Comparison of ENCODE assay signal across 8 mouse cellular contexts in genomic region chr6:7732754-7733708, GRCm38 (mm10). TPM values are rescaled to one million over a fixed set of nuclear protein-coding genes. Genes with fewer than 3 reads are reported as not detected.
DNase-seq lines count a peak whose midpoint lies in the region; ATAC-seq and TF ChIP-seq lines count a peak whose summit lies in the region.

No protein-coding gene starts in this region.

- no peak overlapping the region for H3K27ac ChIP-seq in embryonic facial prominence, embryonic 10.5 days (replicated peaks)
- H3K27ac ChIP-seq in liver, embryonic 14.5 days, result no peak overlapping the region
- no peak overlapping the region for H3K27ac ChIP-seq in neural tube, embryonic 12.5 days
- peak overlapping the region; percentile 95 for H3K27ac ChIP-seq in testis, adult 2 months (ENCODE audit: control insufficient read depth, insufficient read depth, low read depth, low read length)

- H3K36me3 ChIP-seq in embryonic facial prominence, embryonic 10.5 days (replicated peaks), result no peaks in the 10 kb centered on the region
- no peaks in the 10 kb centered on the region for H3K36me3 ChIP-seq in liver, embryonic 14.5 days (replicated peaks; ENCODE audit: control insufficient read depth, insufficient read depth, low read depth)
- no peaks in the 10 kb centered on the region for H3K36me3 ChIP-seq in neural tube, embryonic 12.5 days
- no peaks in the 10 kb centered on the region for H3K36me3 ChIP-seq in testis, adult 2 months (ENCODE audit: control insufficient read depth, insufficient read depth, low read length)

- ATAC-seq in granulocyte monocyte progenitor cell, adult 5-6 weeks (replicated peaks; ENCODE audit: poor library complexity, severe bottlenecking), result peak; percentile 94
- ATAC-seq in liver, embryonic 14.5 days (ENCODE audit: insufficient read depth), result peak; percentile 60; the same call in 1 of the 2 replicates
- peak; percentile 80; the same call in 1 of the 2 replicates for ATAC-seq in neural tube, embryonic 12.5 days (ENCODE audit: low FRiP score, low read depth)

- TF ChIP-seq POLR2A in testis, adult 2 months (IDR thresholded peaks at IDR 0.05; ENCODE audit: control insufficient read depth, low read depth, low read length), result no peak

- 39% methylated on average over 12 of the region's 12 CpGs for WGBS in embryonic facial prominence, embryonic 10.5 days
- WGBS in liver, embryonic 14.5 days (ENCODE audit: insufficient replicate concordance), result 29% methylated on average over 12 of the region's 12 CpGs
- WGBS in neural tube, embryonic 12.5 days, result 42% methylated on average over 12 of the region's 12 CpGs

- no peaks in the 10 kb centered on the region for H3K27me3 ChIP-seq in embryonic facial prominence, embryonic 10.5 days (replicated peaks; ENCODE audit: low read depth, poor library complexity, severe bottlenecking)
- no peaks in the 10 kb centered on the region for H3K27me3 ChIP-seq in liver, embryonic 14.5 days (ENCODE audit: control insufficient read depth, insufficient read depth, low read length)
- H3K27me3 ChIP-seq in neural tube, embryonic 12.5 days (replicated peaks), result no peaks in the 10 kb centered on the region
- no peaks in the 10 kb centered on the region for H3K27me3 ChIP-seq in testis, adult 2 months (ENCODE audit: control insufficient read depth, insufficient read depth, low read length)

- no peak overlapping the region; the same call in 1 of the 2 replicates for H3K4me2 ChIP-seq in liver, embryonic 14.5 days (ENCODE audit: low read depth)
- H3K4me2 ChIP-seq in neural tube, embryonic 12.5 days (replicated peaks), result no peak overlapping the region

- DNase-seq in CD4-positive, CD25-positive, alpha-beta regulatory T cell, adult 2 months (ENCODE audit: low read depth, low spot score), result peak; percentile 87
- peak; percentile 90 for DNase-seq in adrenal gland, postnatal 14 days
- DNase-seq in embryonic facial prominence, embryonic 10.5 days (ENCODE audit: low spot score), result peak; percentile 78
- peak; percentile 92 for DNase-seq in kidney, postnatal 4 days
- peak; percentile 66 to 81 (median 75) for DNase-seq in liver, embryonic 14.5 days (ENCODE audit: low read depth in 3 of 3, low spot score in 3 of 3)

- H3K4me1 ChIP-seq in embryonic facial prominence, embryonic 10.5 days, result no peaks in the 10 kb centered on the region
- H3K4me1 ChIP-seq in liver, embryonic 14.5 days (replicated peaks; ENCODE audit: control insufficient read depth in 2 of 2, insufficient read depth in 2 of 2, low read length in 1 of 2), result peaks cover 3 to 14% of the 10 kb centered on the region in 2 experiments; a peak in 3 of 4 replicates
- H3K4me1 ChIP-seq in neural tube, embryonic 12.5 days, result no peaks in the 10 kb centered on the region
- H3K4me1 ChIP-seq in testis, adult 2 months (ENCODE audit: control insufficient read depth, insufficient read depth, low read length), result no peaks in the 10 kb centered on the region; the same call in none of the 2 replicates

- TF ChIP-seq EP300 in liver, embryonic 14.5 days (IDR thresholded peaks at IDR 0.05; ENCODE audit: low read depth), result 0 out of 2 replicates have a peak, but pooled peaks have one; percentile 20

- H3K9ac ChIP-seq in liver, embryonic 14.5 days (replicated peaks), result no peak overlapping the region
- H3K9ac ChIP-seq in neural tube, embryonic 12.5 days, result no peak overlapping the region

- peaks cover 4% of the 10 kb centered on the region; the same call in 1 of the 2 replicates for H3K9me3 ChIP-seq in embryonic facial prominence, embryonic 10.5 days
- no peaks in the 10 kb centered on the region for H3K9me3 ChIP-seq in liver, embryonic 14.5 days (ENCODE audit: control insufficient read depth, low read length)
- H3K9me3 ChIP-seq in neural tube, embryonic 12.5 days, result peaks cover 4% of the 10 kb centered on the region; the same call in 1 of the 2 replicates

- peak; percentile 92 for TF ChIP-seq CTCF in liver, embryonic 14.5 days (IDR thresholded peaks at IDR 0.05; ENCODE audit: low read depth)
- no peak for TF ChIP-seq CTCF in testis, adult 2 months (IDR thresholded peaks at IDR 0.05; ENCODE audit: control insufficient read depth, insufficient read depth, insufficient replicate concordance, low read depth, low read length)

- no peak overlapping the region for H3K4me3 ChIP-seq in embryonic facial prominence, embryonic 10.5 days
- no peak overlapping the region for H3K4me3 ChIP-seq in liver, embryonic 14.5 days (ENCODE audit: insufficient read depth in 1 of 2, low read depth in 2 of 2, low read length in 2 of 2)
- H3K4me3 ChIP-seq in neural tube, embryonic 12.5 days, result no peak overlapping the region
- H3K4me3 ChIP-seq in testis, adult 2 months (ENCODE audit: control insufficient read depth, low read depth, low read length), result peak overlapping the region; percentile 77

RNA-seq across cellular contexts. Expression of gene Asns, which starts 40.0 kb away (rescaled TPM):
- total RNA-seq in adrenal gland, postnatal 14 days (2021), result 64.5 and 67.2 TPM in 2 replicates
- 83.0 and 90.5 TPM in 2 replicates for polyA plus RNA-seq in embryonic facial prominence, embryonic 10.5 days (2016; fragmentation: Nextera tagmentation; extraction: Ambion mirVana)
- total RNA-seq in granulocyte monocyte progenitor cell, adult 5-6 weeks (2014; fragmentation: Nextera tagmentation), result 33.1 and 39.0 TPM in 2 replicates
- total RNA-seq in granulocyte monocyte progenitor cell, adult 5-6 weeks (2017), result 22.1 and 23.9 TPM in 2 replicates
- polyA plus RNA-seq in liver, embryonic 14.5 days (2012; rRNA removed), result 70.0 and 103 TPM in 2 replicates
- 309 and 341 TPM in 2 replicates for polyA plus RNA-seq in liver, embryonic 14.5 days (2014; fragmentation: Nextera tagmentation; extraction: Ambion mirVana)
- polyA plus RNA-seq in neural tube, embryonic 12.5 days (2016; fragmentation: Nextera tagmentation; extraction: Ambion mirVana), result 54.9 and 60.2 TPM in 2 replicates
- polyA plus RNA-seq in testis, adult 2 months (2012; rRNA removed), result 114 and 122 TPM in 2 replicates
